Mouse (Mus musculus): ENCODE results near the gene Mad1l1.

GRCm38 (mm10) chr5:140370446-140371254 lies 49.3 kb upstream of the Mad1l1 start:
- TF ChIP-seq POLR2A (IDR thresholded peaks at IDR 0.05; ENCODE audit: borderline replicate concordance, extremely low read depth, insufficient read depth, insufficient read length, poor library complexity, severe bottlenecking): no peak
- TF ChIP-seq CTCF (IDR thresholded peaks at IDR 0.05; ENCODE audit: borderline replicate concordance, extremely low read depth, insufficient read depth, insufficient read length): no peak
